Mouse (Mus musculus) erythroid progenitor cell, adult 5-6 weeks (primary cell): Measurements from ENCODE around the gene Actc1. TPM values are rescaled to one million over a fixed set of nuclear protein-coding genes. Genes with fewer than 3 reads are reported as not detected.

Experiments used
- ATAC-seq: replicated peaks from 2 replicates; pipeline ENCODE4 v1.8.0; 2016; ENCODE audit warnings: moderate number of reproducible peaks, mild to moderate bottlenecking, moderate TSS enrichment, inconsistent platforms; ENCODE audit not compliant: poor library complexity, low FRiP score, severe bottlenecking
- total RNA-seq, 2 experiments: library from RNA; stranded (forward) in 1 of 2; stranded (reverse) in 1 of 2; fragments of 150-400 nt in 1 of 2; fragments of 186-747, 209-891 nt in 1 of 2; gene quantifications; 2 replicates each; pipeline versions ENCODE4 v1.2.3 to v1.2.4; 2015 to 2017; ENCODE audit warnings: low replicate concordance in 2 of 2

Actc1 gene
- total RNA-seq (2015; ENCODE audit: low replicate concordance) (not detected in 2 replicates), total RNA-seq (2017; ENCODE audit: low replicate concordance) (not detected in 2 replicates)

DNA sequence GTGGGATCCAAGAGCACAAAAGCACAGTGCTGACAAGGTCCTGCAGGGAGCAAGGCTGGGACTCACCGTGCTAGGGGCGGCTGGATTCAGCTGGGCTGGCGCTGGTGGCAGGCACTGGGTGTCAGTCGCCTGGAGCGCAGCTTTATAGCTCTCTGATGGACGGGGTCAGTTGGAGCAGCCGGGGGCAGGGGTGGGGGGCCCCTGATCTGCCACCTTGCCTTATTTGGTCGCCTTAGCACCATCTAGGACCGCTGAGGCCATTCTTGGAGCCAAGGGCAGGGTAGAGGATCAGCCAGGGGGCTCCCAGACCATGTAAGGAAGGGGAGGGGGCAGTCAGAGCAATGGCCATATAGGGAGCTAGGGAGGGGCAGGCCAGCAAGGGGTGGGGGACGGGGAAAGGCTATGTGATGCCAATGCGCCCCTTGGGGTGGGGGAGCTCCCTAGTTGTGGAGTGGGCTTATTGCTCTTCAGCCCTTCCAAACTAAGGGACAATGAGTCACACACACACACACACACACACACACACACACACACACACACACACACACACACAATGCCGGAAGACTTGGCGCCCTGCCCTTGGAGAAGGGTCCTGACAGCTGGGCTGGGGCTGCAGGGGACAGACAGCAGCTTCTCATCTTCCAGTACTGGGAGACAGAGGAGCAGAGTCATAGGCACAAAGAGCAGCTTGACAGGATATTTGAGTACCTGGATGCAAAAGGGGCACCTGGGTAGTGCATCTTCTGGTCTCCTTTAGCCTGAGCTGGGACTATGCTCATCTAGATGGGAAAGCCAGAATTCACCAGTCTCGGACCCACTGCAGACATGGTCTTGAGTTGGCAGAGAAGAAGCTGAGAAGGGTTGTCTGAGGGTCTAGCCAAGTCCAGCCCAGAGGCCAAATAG, at the start of gene Actc1:
Actc1 (minus strand) TSS at position 853 of the 903 bp plus-strand sequence.
- ATAC-seq, result no peak

- no peak for ATAC-seq
These were observed 49.1 kb upstream of the Actc1 start for GRCm38 (mm10) chr2:114102471-114102870.

DNA sequence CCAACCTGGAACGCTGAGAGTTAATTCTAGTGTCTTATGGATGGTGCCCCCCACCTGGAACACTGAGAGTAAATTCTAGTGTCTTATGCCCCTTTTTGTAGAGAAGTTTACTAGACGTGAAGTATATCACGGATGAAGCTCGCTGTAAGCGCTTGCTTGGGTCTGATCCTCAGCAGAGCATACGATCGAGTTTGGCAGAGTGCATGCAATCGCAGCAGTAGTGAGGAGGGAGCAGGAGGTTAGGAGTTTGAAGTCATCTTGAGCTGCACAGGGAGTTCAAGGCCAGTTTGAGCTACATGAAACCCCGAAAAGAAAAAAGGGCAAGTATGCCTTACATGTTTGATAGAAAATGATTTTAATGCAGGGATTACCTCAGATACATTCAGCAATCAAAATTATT, 47.5 kb upstream of the Actc1 start:
- ATAC-seq, result no peak

DNA sequence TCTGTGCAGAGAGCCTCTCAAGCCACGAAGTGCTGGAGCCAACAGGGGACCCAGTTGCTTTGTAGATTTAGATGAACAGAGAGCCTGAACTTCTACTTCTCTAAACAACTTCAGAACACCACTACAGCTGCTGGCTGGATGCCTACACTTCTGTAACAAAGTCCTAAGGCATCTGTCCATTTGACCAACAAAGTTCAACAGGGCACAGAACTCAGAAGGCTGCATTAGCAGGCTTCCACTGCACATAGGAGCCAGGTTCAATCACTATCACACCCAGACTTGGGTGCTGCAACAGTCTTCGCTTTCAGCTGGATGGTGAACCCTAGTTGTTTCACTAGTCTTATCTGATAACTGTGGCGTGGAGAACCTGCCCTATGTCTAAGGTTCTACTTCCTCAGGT, 46.5 kb upstream of the Actc1 start:
- ATAC-seq, result no peak

- ATAC-seq, result no peak
These were observed 45.8 kb upstream of the Actc1 start for GRCm38 (mm10) chr2:114099109-114099508.

DNA sequence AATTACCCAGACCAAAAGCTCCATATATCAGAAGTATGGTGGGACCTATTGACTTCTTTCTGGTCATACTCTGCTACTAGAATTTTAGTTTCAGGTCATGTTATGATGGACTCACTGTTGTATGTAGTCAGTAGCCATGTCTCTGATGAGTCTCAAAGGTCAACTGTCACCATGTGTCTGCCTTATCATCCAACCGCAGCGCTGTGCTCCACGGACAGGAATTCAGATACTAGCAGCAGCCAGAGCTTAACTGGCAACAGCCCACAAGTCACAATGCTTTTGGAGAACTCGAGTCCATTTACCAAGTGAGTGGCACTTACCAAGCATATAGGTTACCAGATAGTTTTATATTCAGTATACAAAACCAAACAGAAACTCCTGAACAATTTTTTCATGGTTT, 44.3 kb upstream of the Actc1 start:
- no peak for ATAC-seq

DNA sequence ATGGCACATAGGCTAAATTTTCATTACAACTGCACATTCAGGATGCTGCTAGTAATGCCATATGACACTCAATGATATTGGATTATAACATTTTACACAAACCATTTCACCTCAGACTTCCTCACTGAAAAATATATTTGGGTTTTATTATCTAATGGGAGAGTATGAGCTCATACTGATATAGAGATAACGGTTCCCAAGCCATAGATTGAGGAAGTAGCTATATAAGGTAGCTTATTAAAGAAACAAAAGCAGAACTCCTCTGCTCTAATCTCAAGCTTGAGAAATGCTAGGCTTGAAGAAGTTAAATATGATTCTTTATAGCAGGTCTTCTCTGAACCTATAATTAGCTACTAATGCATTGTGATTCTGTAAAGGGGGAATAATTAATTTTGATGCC, 43.2 kb upstream of the Actc1 start:
- no peak for ATAC-seq

- ATAC-seq, result no peak
These were observed 42.0 kb upstream of the Actc1 start for GRCm38 (mm10) chr2:114095348-114095747.

GRCm38 (mm10) chr2:114094696-114095095, 41.3 kb upstream of the Actc1 start:
- no peak for ATAC-seq

- no peak for ATAC-seq
These were observed 40.2 kb upstream of the Actc1 start for GRCm38 (mm10) chr2:114093577-114093976.

- ATAC-seq, result no peak
These were observed 36.5 kb upstream of the Actc1 start for GRCm38 (mm10) chr2:114089862-114090261.

DNA sequence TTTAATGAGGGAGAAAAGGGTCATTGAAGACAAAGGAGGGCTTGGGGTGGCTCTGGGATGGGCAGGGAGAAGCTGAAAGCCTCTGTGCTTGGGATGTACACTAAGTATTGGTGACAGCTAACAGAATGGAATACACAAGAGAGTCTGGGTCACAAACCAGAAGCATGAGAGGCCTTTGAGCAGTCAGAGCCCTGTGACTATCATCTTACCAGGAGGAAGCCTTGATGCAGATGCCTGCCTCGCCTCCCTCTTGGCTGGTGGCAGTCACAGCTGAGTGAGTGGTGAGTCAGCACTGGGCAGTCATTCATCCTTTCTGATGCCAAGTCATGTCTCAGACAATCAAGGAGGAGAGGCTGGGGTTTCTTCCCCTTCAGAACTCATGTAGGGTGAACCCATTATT, 33.9 kb upstream of the Actc1 start:
- ATAC-seq, result no peak

- ATAC-seq, result no peak
These were observed 18.5 kb upstream of the Actc1 start for GRCm38 (mm10) chr2:114071876-114072275.

GRCm38 (mm10) chr2:114066226-114066625, 12.9 kb upstream of the Actc1 start:
- no peak for ATAC-seq

GRCm38 (mm10) chr2:114064004-114064403, 10.7 kb upstream of the Actc1 start:
- ATAC-seq, result no peak

DNA sequence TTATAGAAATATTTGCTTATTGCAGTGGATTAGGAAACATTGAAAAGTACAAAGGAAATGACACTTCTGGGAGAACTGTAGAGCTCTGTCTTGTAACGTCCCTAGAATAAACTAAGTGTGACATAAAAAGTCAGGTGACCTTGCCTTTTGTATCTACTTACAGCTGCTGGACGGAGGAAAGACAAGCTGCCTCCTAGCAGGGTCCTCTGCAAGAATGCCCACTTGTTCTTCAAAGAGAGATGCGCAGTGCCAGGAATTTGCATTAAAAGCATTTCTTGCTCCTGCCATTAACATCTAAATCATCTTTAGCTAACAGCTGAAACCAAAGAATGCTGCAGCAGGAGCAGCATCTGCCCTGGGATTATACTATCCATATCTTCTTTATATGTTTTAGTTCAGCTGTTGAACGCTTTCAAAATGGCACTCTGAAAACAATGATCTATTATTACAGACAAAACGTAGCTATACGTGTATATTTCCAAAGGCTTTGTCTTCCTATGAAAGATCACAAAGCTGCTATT, 6.8 kb upstream of the Actc1 start:
- no peak for ATAC-seq

- no peak for ATAC-seq
These were observed 6.3 kb upstream of the Actc1 start for GRCm38 (mm10) chr2:114059608-114060007.

GRCm38 (mm10) chr2:114058226-114058796, 5.0 kb upstream of the Actc1 start:
- ATAC-seq, result no peak

- ATAC-seq, result no peak
These were observed 4.0 kb upstream of the Actc1 start for GRCm38 (mm10) chr2:114057303-114057853.

DNA sequence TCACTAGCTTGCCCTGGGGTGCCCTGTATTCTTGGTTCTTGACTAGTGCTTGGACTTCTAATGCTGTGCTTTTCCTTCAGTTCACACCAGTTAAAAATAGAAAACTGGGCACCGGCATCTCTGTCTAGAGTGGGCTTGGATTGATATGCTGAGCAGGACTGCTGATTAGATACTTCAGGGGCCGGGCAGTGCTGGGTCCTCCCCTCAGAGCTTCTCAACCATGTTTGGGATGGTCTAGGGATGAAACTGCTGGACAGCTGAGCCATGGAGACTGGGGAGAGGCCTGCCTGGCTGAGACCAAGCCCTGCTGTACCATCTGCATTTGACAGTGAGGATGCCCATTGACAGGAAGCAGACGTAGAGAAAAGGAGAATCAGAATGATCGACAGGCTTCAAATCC, 781 bp upstream of the Actc1 start:
- ATAC-seq, result no peak

- ATAC-seq, result no peak
These were observed 1.5 kb downstream of the Actc1 start for GRCm38 (mm10) chr2:114051871-114052241.
